Mouse (Mus musculus): ENCODE data around the gene Plcd1. TPM values are rescaled to one million over a fixed set of nuclear protein-coding genes. Genes with fewer than 3 reads are reported as not detected.

The Plcd1 gene
- polyA plus RNA-seq, 1 experiment from 2014 or later = 11.7 TPM

DNA sequence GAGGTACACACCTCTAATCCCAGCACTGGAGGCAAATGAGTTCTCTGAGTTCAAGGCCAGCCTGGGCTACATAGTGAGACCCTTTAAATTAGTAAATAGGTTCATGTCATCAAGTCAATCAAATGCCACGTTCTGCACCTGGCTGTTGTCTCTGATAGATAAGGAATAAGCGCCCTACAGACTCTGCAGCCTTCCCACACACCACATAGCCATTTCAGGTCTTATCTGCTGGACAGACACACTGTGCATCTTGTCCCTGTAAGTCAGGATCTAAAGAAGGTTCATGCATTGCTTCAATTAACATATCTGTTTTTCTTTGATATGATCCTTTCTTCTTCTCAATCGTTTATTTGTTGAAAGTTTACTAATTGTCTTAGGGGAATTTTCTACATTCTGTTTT, 54.7 kb downstream of the Plcd1 start:
- H3K27me3 ChIP-seq = no peaks in the 10 kb centered on the region
- H3K9ac ChIP-seq (replicated peaks) = no peak overlapping the region
- H3K36me3 ChIP-seq = 0 out of 2 replicates have a peak, but pooled peaks cover 5% of the 10 kb centered on the region
- no peak for ATAC-seq (replicated peaks)
- 93% methylated on average over 3 of the region's 3 CpGs for WGBS
- H3K9me3 ChIP-seq = no peaks in the 10 kb centered on the region
- peaks cover 39% of the 10 kb centered on the region for H3K4me1 ChIP-seq
- H3K27ac ChIP-seq (replicated peaks) = no peak overlapping the region
- H3K4me2 ChIP-seq (replicated peaks) = no peak overlapping the region
- no peak overlapping the region for H3K4me3 ChIP-seq

GRCm38 (mm10) chr9:119037076-119037730, 56.1 kb downstream of the Plcd1 start:
- no peak for ATAC-seq (replicated peaks)
- Histone ChIP-seq H3K36me3 (0 out of 2 replicates have a peak, but pooled peaks cover 5% of the 10 kb centered on the region), H3K4me1 (peaks cover 53% of the 10 kb centered on the region), H3K4me3 (no peak overlapping the region), H3K4me2 (replicated peaks) (no peak overlapping the region), H3K9me3 (no peaks in the 10 kb centered on the region), H3K27ac (replicated peaks) (peak overlapping the region; percentile 41), H3K9ac (replicated peaks) (no peak overlapping the region), H3K27me3 (no peaks in the 10 kb centered on the region)
- 37% methylated on average over 15 of the region's 15 CpGs for WGBS

- Histone ChIP-seq H3K27ac (replicated peaks) (no peak overlapping the region), H3K27me3 (no peaks in the 10 kb centered on the region), H3K4me1 (peaks cover 59% of the 10 kb centered on the region), H3K9ac (replicated peaks) (no peak overlapping the region), H3K36me3 (0 out of 2 replicates have a peak, but pooled peaks cover 2% of the 10 kb centered on the region), H3K4me3 (no peak overlapping the region), H3K9me3 (no peaks in the 10 kb centered on the region), H3K4me2 (replicated peaks) (no peak overlapping the region)
- no peak for ATAC-seq (replicated peaks)
- WGBS = 69% methylated on average over 7 of the region's 7 CpGs
These were observed 57.5 kb downstream of the Plcd1 start for GRCm38 (mm10) chr9:119035836-119036235.

DNA sequence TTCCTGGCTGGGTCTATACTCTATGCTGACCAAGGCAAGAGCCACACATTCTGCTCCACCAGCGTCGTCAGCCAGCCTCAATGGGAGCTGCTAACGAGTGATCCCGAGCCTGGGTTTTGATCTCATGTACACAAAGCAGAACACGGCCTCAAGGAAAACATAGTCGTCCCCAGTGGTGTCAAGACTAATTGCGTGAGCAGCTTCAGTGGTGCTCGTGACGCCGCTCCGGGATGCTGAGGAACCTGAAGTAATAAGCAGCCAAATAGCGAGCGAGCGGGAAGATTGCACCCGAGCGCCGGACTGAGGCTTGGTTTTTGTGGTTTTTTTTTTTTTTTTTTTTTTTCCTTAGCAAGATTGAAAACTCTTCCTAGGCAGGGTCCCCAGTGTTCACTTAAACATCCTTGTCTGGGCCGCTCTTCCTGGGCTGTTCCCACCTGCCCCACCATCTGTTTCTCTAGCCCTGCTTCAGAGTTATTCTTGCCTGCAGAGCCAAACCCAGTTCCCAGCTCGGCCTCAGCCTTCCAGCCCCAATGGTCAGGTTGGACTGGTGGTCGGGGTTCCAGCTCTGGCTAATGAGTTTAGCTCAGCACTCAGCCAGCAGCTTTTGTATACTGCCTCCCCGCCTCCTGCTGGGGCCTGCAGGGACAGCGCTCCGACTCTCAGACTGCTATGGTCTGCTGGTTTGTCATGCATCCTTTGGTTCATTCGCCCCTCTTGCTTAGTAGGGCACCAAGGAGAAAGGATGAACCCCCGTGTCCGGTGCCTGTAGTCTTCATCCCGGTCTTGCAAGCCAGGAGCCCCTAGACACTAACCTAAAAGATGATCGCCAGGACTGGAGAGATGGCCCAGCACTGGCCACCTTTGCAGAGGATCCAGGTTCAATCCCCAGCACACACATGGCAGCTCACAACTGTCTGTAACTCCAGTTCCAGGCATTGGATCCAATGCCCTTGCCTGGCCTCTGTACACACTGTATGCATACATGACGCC, 58.3 kb downstream of the Plcd1 start:
- H3K4me2 ChIP-seq (replicated peaks) = no peak overlapping the region
- H3K36me3 ChIP-seq = 0 out of 2 replicates have a peak, but pooled peaks cover 5% of the 10 kb centered on the region
- H3K4me1 ChIP-seq = peaks cover 53% of the 10 kb centered on the region
- no peaks in the 10 kb centered on the region for H3K27me3 ChIP-seq
- 39% methylated on average over 29 of the region's 29 CpGs for WGBS
- peak overlapping the region; percentile 38; the same call in 1 of the 2 replicates for H3K27ac ChIP-seq (replicated peaks)
- ATAC-seq (replicated peaks) = no peak
- no peak overlapping the region for H3K9ac ChIP-seq (replicated peaks)
- H3K4me3 ChIP-seq = no peak overlapping the region
- no peaks in the 10 kb centered on the region for H3K9me3 ChIP-seq

DNA sequence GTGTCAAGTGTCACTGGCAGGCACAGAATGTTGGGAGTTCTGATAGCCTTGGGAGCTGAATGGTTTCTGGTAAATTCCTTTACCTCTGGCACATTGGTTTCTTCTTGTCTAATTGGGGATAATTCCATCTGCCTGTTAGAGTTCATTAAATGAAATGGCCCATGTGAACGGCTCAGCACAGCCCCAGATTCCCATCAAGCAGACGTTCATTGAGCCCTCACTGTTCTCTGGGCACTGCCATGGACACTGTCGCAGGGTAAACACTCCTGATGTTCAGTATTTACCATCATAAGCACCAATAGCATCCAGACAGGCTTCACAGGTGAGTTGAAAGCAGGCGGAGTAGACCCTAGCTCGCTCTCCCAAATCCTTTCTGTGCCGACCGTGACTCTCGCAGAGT, 59.2 kb downstream of the Plcd1 start:
- Histone ChIP-seq H3K4me3 (no peak overlapping the region), H3K9me3 (no peaks in the 10 kb centered on the region)
- WGBS = 58% methylated on average over 8 of the region's 8 CpGs

GRCm38 (mm10) chr9:119033111-119033921, 60.0 kb downstream of the Plcd1 start:
- no peak overlapping the region for H3K4me3 ChIP-seq
- ATAC-seq (replicated peaks) = peak; percentile 68
- H3K27ac ChIP-seq (replicated peaks) = peak overlapping the region; percentile 38
- H3K4me1 ChIP-seq = peaks cover 52% of the 10 kb centered on the region
- no peak overlapping the region for H3K9ac ChIP-seq (replicated peaks)
- H3K4me2 ChIP-seq (replicated peaks) = no peak overlapping the region
- no peaks in the 10 kb centered on the region for H3K27me3 ChIP-seq
- H3K9me3 ChIP-seq = no peaks in the 10 kb centered on the region
- H3K36me3 ChIP-seq = 0 out of 2 replicates have a peak, but pooled peaks cover 3% of the 10 kb centered on the region
- WGBS = 45% methylated on average over 19 of the region's 19 CpGs

More for the DNA sequence above, 59.2 kb downstream of the Plcd1 start:
- Histone ChIP-seq H3K36me3 (0 out of 2 replicates have a peak, but pooled peaks cover 5% of the 10 kb centered on the region), H3K9ac (replicated peaks) (no peak overlapping the region), H3K27ac (replicated peaks) (peak overlapping the region; percentile 38), H3K27me3 (no peaks in the 10 kb centered on the region), H3K4me1 (peaks cover 52% of the 10 kb centered on the region), H3K4me2 (replicated peaks) (no peak overlapping the region)
- no peak for ATAC-seq (replicated peaks)

- Histone ChIP-seq H3K4me2 (replicated peaks) (no peak overlapping the region), H3K36me3 (0 out of 2 replicates have a peak, but pooled peaks cover 2% of the 10 kb centered on the region), H3K4me1 (peaks cover 52% of the 10 kb centered on the region), H3K9ac (replicated peaks) (no peak overlapping the region), H3K27ac (replicated peaks) (peak overlapping the region; percentile 38; the same call in 1 of the 2 replicates), H3K27me3 (no peaks in the 10 kb centered on the region), H3K4me3 (no peak overlapping the region), H3K9me3 (no peaks in the 10 kb centered on the region)
- WGBS = 22% methylated on average over 9 of the region's 9 CpGs
- no peak for ATAC-seq (replicated peaks)
These were observed 60.8 kb downstream of the Plcd1 start for GRCm38 (mm10) chr9:119032538-119032937.

DNA sequence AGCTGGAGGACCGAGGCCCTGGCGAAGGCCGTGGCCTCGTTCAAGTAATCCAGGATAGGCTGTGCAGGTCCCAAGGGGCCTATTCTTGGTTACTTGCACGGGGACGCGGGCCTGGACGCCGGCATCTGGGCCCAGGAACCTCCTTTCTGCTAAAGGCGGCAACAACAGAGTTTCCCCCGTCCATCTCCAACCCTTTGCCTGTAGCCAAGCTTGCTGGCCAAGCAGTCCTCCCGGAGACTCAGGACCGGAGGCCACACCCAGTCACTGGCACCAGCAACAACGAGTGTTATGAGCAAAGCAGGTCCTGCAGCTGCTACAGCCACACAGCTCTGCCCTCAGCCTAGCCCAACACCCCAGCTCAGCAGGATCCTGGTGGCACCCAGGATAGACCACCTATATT, 61.5 kb downstream of the Plcd1 start:
- no peaks in the 10 kb centered on the region for H3K27me3 ChIP-seq
- no peak overlapping the region for H3K9ac ChIP-seq (replicated peaks)
- ATAC-seq (replicated peaks) = no peak
- WGBS = 83% methylated on average over 14 of the region's 14 CpGs
- no peak overlapping the region for H3K4me3 ChIP-seq
- peaks cover 47% of the 10 kb centered on the region for H3K4me1 ChIP-seq
- no peak overlapping the region for H3K4me2 ChIP-seq (replicated peaks)
- H3K27ac ChIP-seq (replicated peaks) = no peak overlapping the region
- H3K9me3 ChIP-seq = no peaks in the 10 kb centered on the region
- 0 out of 2 replicates have a peak, but pooled peaks cover 2% of the 10 kb centered on the region for H3K36me3 ChIP-seq

- Histone ChIP-seq H3K27me3 (no peaks in the 10 kb centered on the region), H3K4me2 (replicated peaks) (no peak overlapping the region), H3K9me3 (no peaks in the 10 kb centered on the region), H3K4me3 (no peak overlapping the region), H3K27ac (replicated peaks) (no peak overlapping the region), H3K4me1 (peaks cover 43% of the 10 kb centered on the region), H3K9ac (replicated peaks) (no peak overlapping the region), H3K36me3 (0 out of 2 replicates have a peak, but pooled peaks cover 2% of the 10 kb centered on the region)
- ATAC-seq (replicated peaks) = no peak
- 90% methylated on average over 4 of the region's 4 CpGs for WGBS
These were observed 62.3 kb downstream of the Plcd1 start for GRCm38 (mm10) chr9:119031038-119031437.

- H3K4me3 ChIP-seq = no peak overlapping the region
- no peaks in the 10 kb centered on the region for H3K9me3 ChIP-seq
- no peak for ATAC-seq (replicated peaks)
- H3K4me1 ChIP-seq = peaks cover 29% of the 10 kb centered on the region
- H3K9ac ChIP-seq (replicated peaks) = no peak overlapping the region
- H3K36me3 ChIP-seq = 0 out of 2 replicates have a peak, but pooled peaks cover 2% of the 10 kb centered on the region
- H3K4me2 ChIP-seq (replicated peaks) = no peak overlapping the region
- H3K27ac ChIP-seq (replicated peaks) = no peak overlapping the region
- no peaks in the 10 kb centered on the region for H3K27me3 ChIP-seq
- WGBS = 48% methylated on average over 7 of the region's 7 CpGs
These were observed 63.7 kb downstream of the Plcd1 start for GRCm38 (mm10) chr9:119029568-119029967.

All from forebrain, embryonic 15.5 days (tissue).